Mouse (Mus musculus) megakaryocyte, embryonic 14.5 days (primary cell): ENCODE measurements at regions not wholly inside any gene's neighbourhood (a gene's known extent, or its start where the extent isn't known, plus 50 kb on each side); places are given as distances from the start of the nearest gene placed in this dataset.

Source experiments
- FLI1 ChIP-seq: IDR thresholded peaks from 2 replicates; pipeline ENCODE4 v1.6.1; 2012; ENCODE audit warnings: low read length, inconsistent platforms, mixed read lengths
- GATA1 ChIP-seq: IDR thresholded peaks from 3 replicates; pipeline ENCODE4 v1.6.1; 2012; ENCODE audit warnings: mixed read lengths, low read length, inconsistent platforms, borderline replicate concordance

- TF ChIP-seq GATA1 (no peak), FLI1 (no peak)
Observed at GRCm38 (mm10) chr10:67760424-67760823, 152.0 kb downstream of the Zfp365 start.
